28 mouse cellular contexts compared by ENCODE assay signal in the genomic region with DNA sequence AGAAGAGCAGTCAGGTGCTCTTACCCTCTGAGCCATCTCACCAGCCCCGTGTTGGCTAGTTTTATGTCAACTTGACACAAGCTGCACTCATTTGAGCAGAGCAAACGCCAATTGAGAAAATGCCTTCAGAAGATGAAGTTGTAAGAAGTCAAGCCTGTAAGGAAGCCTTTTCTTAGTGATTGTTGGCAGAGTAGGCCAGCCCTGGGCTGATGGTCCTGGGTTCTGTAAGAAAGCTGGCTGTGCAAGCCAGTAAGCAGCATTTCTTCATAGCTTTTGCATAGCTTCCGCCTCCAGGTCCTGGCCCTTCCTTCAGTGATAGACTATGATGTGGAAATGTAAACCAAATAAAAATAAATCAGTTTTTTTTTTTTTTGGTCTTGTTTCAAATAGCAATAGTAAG.
"Had no signal": no experiment of that assay in that cellular context is flagged by ENCODE, and none has a peak within 500 bp of the region (broad histone marks: within the 10 kb centered on the region; RNA-seq: fewer than 3 reads in every experiment).

No protein-coding gene starts in this region.

- H3K4me2 ChIP-seq: heart, embryonic 12.5 days; hindbrain, embryonic 12.5 days; hindbrain, embryonic 14.5 days; intestine, embryonic 15.5 days; kidney, embryonic 15.5 days; limb, embryonic 12.5 days; liver, embryonic 11.5 days; liver, embryonic 13.5 days had no signal

- H3K4me1 ChIP-seq: heart, embryonic 10.5 days; hindbrain, embryonic 10.5 days; hindbrain, embryonic 12.5 days; intestine, embryonic 15.5 days; kidney, embryonic 15.5 days; limb, embryonic 10.5 days; limb, embryonic 12.5 days had no signal

- ATAC-seq: hindbrain, embryonic 16.5 days; inflammation-experienced regulatory T-cells, adult 6 months; intestine, embryonic 15.5 days; intestine, postnatal 0 days had no signal

- H3K27ac ChIP-seq: gastrocnemius, adult 2 months; heart, embryonic 10.5 days; hindbrain, embryonic 10.5 days; hindbrain, embryonic 12.5 days; hindbrain, embryonic 14.5 days; intestine, embryonic 15.5 days; kidney, embryonic 15.5 days; layer of hippocampus, adult 2 months; left cerebral cortex, adult 2 months; limb, embryonic 10.5 days; limb, embryonic 12.5 days; liver, embryonic 13.5 days had no signal

- H3K4me3 ChIP-seq: gastrocnemius, adult 2 months; heart, embryonic 10.5 days; heart, embryonic 12.5 days; hindbrain, embryonic 10.5 days; hindbrain, embryonic 12.5 days; intestine, embryonic 15.5 days; kidney, embryonic 15.5 days; layer of hippocampus, adult 2 months; left cerebral cortex, adult 2 months; limb, embryonic 10.5 days; limb, embryonic 12.5 days; liver, embryonic 13.5 days had no signal

- H3K9me3 ChIP-seq: heart, embryonic 10.5 days; heart, embryonic 12.5 days; hindbrain, embryonic 10.5 days; hindbrain, embryonic 12.5 days; intestine, embryonic 15.5 days; kidney, embryonic 15.5 days; limb, embryonic 10.5 days; limb, embryonic 12.5 days; liver, embryonic 13.5 days had no signal

- DNase-seq: gastrocnemius, adult 2 months; gastrocnemius, postnatal 10 days; gastrocnemius, postnatal 25 days; heart, adult 18-20 months; heart, postnatal 10 days; heart, postnatal 4 days; kidney, adult 18-20 months; kidney, adult 8-10 months; kidney, postnatal 10 days; kidney, postnatal 25 days; kidney, postnatal 4 days; liver; liver, embryonic 13.5 days had no signal

- H3K27me3 ChIP-seq: heart, embryonic 12.5 days; hindbrain, embryonic 12.5 days; intestine, embryonic 15.5 days; kidney, embryonic 15.5 days; limb, embryonic 12.5 days; liver, embryonic 13.5 days had no signal

- H3K9ac ChIP-seq: heart, embryonic 12.5 days; hindbrain, embryonic 12.5 days; hindbrain, embryonic 14.5 days; intestine, embryonic 15.5 days; kidney, embryonic 15.5 days; limb, embryonic 12.5 days; liver, embryonic 13.5 days had no signal
